Mouse (Mus musculus): ENCODE results near the gene Man1a. TPM values are rescaled to one million over a fixed set of nuclear protein-coding genes. Genes with fewer than 3 reads are reported as not detected.

Man1a gene
- polyA plus RNA-seq, 1 experiment: 9.8 TPM

DNA sequence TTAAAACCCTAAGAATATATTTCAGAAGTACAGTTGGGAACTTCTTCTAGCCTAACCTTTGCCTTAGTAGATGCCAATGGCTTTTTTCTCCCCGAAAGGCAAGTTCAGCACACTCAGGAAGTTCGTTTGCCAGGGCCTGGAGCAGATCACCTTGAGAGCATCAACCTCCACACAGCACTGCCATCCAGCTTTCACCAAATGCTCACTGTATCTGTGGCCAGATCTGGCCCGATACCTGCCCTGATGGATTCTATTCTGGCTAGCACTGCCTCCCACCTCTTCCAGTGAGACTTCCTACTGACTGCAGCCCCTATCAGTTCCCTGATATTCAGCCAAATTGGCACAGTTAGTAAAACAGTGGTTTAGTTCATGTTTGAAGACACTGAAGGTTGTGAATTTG lies 202.2 kb downstream of the Man1a start:
- no peak overlapping the region for H3K27ac ChIP-seq (replicated peaks; ENCODE audit: low read depth, low read length)
- H3K4me3 ChIP-seq (ENCODE audit: insufficient read depth, low read depth, low read length): no peak overlapping the region
- H3K4me1 ChIP-seq (ENCODE audit: control insufficient read depth, insufficient read depth, insufficient read length, low read length): no peaks in the 10 kb centered on the region

DNA sequence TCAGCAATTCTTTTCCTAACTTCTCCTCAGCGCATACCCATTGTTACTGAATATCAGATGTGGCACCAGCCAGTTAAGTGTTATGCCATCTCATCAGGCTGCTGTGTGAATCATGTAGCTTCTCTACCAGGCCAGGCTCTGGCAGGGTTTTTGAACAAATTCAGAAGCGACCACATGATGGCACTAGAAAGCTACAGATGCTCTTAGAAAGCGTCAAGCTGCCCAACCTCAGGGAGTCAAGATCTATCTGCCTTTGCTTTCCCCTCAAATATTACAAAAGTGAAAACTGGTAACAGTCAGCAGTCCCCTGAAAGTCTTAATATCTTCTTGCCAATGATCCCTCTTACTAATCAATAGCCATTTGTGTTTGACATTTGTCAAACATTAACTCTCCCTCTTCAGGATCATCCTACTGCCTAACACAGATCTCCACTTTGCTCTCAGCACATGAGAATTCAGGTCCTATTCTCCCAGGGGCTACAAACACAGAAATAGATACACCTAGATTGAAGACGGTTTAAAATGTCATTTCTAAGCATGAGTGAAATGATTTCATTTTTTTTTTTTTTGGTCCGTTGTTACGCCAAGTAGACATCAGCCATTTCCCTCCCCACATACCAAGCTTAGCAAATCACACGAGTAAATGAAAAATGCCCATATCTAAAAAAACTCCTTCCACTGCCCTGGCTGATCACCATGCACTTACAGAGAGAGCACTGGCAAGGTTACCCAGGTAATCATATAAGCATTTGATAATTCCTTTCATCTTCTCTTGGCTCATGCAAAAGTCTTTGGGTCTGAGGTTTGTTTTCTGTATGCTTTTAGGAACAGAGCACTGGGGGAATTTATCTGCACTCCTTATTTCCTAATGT lies 212.7 kb downstream of the Man1a start:
- Histone ChIP-seq H3K4me1 (ENCODE audit: control insufficient read depth, insufficient read depth, insufficient read length, low read length) (no peaks in the 10 kb centered on the region), H3K4me3 (ENCODE audit: insufficient read depth, low read depth, low read length) (no peak overlapping the region), H3K27ac (replicated peaks; ENCODE audit: low read depth, low read length) (no peak overlapping the region)

DNA sequence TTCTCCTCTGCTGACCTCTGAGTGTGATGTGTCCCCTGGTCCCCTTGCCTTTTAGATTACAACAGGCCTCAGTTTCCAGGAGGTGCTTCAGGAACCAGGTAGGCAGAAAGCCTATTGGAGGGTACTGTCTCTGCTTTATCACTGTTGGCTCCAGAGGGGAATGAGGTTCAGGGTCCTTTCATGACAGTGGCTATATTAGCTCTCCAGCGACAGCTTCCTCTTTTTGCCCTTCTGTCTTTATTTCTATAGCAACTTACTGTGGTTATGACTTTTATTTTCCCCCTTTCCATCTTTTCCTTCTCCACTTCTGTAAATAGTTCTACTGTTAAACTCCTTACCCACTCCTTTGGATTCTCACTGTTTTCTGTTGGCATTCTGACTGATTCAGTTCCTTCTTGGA lies 216.5 kb downstream of the Man1a start:
- no peaks in the 10 kb centered on the region for H3K4me1 ChIP-seq (ENCODE audit: control insufficient read depth, insufficient read depth, insufficient read length, low read length)
- H3K27ac ChIP-seq (replicated peaks; ENCODE audit: low read depth, low read length): no peak overlapping the region

DNA sequence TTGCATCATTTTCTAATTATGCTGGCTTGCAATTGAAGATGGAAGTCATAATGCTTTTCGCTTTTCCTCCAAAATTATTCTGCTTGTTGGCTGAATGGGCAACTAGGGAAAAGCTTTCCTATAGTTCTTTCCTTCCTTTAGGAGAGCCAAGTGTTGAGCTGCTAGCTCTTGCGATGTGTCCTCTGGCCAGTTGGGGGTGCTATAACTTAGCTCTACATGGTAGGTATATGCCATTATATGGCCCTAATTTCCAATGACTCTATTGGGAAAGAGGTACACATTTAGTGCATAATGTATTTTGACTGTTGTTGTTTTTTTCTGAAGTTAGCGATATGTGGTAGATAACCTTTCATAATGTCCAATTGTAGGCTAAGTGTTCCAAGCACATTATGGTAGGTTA lies 217.2 kb downstream of the Man1a start:
- Histone ChIP-seq H3K27ac (replicated peaks; ENCODE audit: low read depth, low read length) (no peak overlapping the region), H3K4me1 (ENCODE audit: control insufficient read depth, insufficient read depth, insufficient read length, low read length) (no peaks in the 10 kb centered on the region), H3K4me3 (ENCODE audit: insufficient read depth, low read depth, low read length) (no peak overlapping the region)

More for the DNA sequence above, 216.5 kb downstream of the Man1a start:
- no peak overlapping the region for H3K4me3 ChIP-seq (ENCODE audit: insufficient read depth, low read depth, low read length)
